7 mouse cellular contexts compared by ENCODE assay signal in the genomic region with DNA sequence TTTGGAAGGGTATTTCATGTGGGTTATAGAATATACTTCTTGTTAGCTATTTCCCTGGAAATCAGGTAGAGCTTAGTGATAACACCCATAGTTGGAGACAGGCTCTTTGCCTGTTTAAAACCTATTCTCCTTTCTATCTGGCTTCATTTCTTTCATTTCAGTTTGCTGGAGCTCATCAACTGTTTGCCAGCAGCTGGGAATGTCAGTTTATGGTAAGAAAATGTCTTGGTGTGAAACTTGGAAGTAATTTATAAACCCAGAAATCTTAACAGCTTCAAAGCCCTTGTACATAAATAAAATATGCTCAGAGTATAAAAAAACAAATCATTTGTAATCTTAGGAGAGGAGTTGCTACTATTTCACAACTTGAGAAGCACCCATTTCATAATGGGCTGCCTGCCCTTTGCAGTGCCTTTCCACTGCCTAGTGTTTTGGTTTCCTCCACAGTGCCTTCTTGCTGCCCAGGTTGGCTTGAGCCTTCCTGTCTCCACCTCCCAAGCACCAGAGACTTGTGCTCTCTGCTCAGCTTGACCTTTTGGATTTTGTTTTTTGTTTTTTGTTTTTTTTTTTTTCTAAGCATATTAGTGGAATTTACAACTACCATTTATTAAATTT.
"Had no signal": no experiment of that assay in that cellular context is flagged by ENCODE, and none has a peak within 500 bp of the region (broad histone marks: within the 10 kb centered on the region; RNA-seq: fewer than 3 reads in every experiment).

No protein-coding gene starts in this region.

- DNase-seq: kidney, adult 9 months; kidney, postnatal 14 days; lung, embryonic 14.5 days; right cerebral cortex, postnatal 25 days; thymus, postnatal 36 days had no signal

- ATAC-seq: liver, embryonic 12.5 days; midbrain, embryonic 13.5 days had no signal
